Mouse (Mus musculus) stomach, embryonic 14.5 days (tissue): ENCODE data around the gene Gm20388. TPM values are rescaled to one million over a fixed set of nuclear protein-coding genes. Genes with fewer than 3 reads are reported as not detected.

ENCODE experiments used
- ATAC-seq: fragments of 200-750 bp; cut with Nextera tagmentation; 2 replicates; pipeline ENCODE4 v1.8.0; 2017; ENCODE audit warnings: low read depth, moderate TSS enrichment; ENCODE audit not compliant: insufficient number of reproducible peaks, insufficient read depth, low FRiP score
- H3K27ac ChIP-seq: fragments of 300-500 bp; sonication (generic); 2 replicates; pipeline ENCODE4 v1.5.1; 2014; ENCODE audit warnings: mild to moderate bottlenecking, low read length, moderate library complexity, mixed read lengths
- H3K27me3 ChIP-seq: fragments of 300-500 bp; sonication (generic); 2 replicates; pipeline ENCODE4 v1.6.1; 2014; ENCODE audit warnings: low read length, control low read depth, mixed read lengths; ENCODE audit not compliant: control insufficient read depth, insufficient read depth
- H3K36me3 ChIP-seq: fragments of 300-500 bp; sonication (generic); 2 replicates; pipeline ENCODE4 v1.6.1; 2014; ENCODE audit warnings: mild to moderate bottlenecking, control low read depth, low read length, moderate library complexity, mixed read lengths; ENCODE audit not compliant: control insufficient read depth, insufficient read depth
- H3K4me1 ChIP-seq: fragments of 300-500 bp; sonication (generic); 2 replicates; pipeline ENCODE4 v1.6.1; 2014; ENCODE audit warnings: low read length, control low read depth, mixed read lengths; ENCODE audit not compliant: control insufficient read depth, insufficient read depth
- H3K4me2 ChIP-seq: fragments of 300-500 bp; sonication (generic); replicated peaks from 2 replicates; pipeline ENCODE4 v1.6.1; 2014; ENCODE audit warnings: low read depth, low read length, control low read depth
- H3K4me3 ChIP-seq: fragments of 300-500 bp; sonication (generic); 2 replicates; pipeline ENCODE4 v1.5.1; 2014; ENCODE audit warnings: low read depth, low read length, control low read depth
- H3K9ac ChIP-seq: fragments of 300-500 bp; sonication (generic); replicated peaks from 2 replicates; pipeline ENCODE4 v1.6.1; 2014; ENCODE audit warnings: low read depth, mild to moderate bottlenecking, control low read depth, low read length, moderate library complexity, mixed read lengths
- H3K9me3 ChIP-seq: fragments of 300-500 bp; sonication (generic); 2 replicates; pipeline ENCODE4 v1.6.1; 2016; ENCODE audit warnings: low read depth, low read length, control low read depth; ENCODE audit not compliant: control insufficient read depth
- WGBS: fragments of 180-500 bp; shearing (Covaris S2); extraction: QIAGEN DNeasy Blood & Tissue Kit; methylation state at CpG from one replicate; pipeline ENCODE4 v1.1.7; 2014; 5-methylcytosine and 5-hydroxymethylcytosine counted together
- polyA plus RNA-seq: library from polyadenylated mRNA; unstranded; fragments of >200 nt; fragmentation: Nextera tagmentation; extraction: Ambion mirVana; gene quantifications from 2 replicates; pipeline ENCODE4 v1.2.1, GENCODE M21; 2014

Gene Gm20388
- polyA plus RNA-seq, 1 experiment from 2014 or later = 11.4 TPM

DNA sequence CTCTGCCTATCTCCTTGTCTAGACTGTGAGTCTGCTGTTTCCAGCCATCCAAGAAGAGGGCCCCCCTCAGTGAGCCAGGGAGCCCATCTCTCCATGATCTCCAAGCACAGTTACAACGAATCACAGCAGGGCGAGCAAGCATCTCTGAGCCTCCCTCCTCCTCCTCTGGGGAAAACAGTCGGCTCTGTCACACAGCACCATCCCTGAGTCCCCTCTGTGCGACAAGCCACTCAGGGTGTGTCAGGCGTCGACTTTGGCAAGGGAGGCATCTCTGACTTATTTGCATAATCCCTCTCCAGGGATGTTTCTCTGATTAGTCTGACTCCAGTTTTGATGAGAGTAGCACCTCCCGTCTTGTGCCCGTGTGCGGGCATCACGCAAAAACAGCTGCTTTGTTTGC, 4471.6 kb downstream of the Gm20388 start:
- WGBS = 74% methylated on average over 10 of the region's 10 CpGs
- no peaks in the 10 kb centered on the region for H3K4me1 ChIP-seq

GRCm38 (mm10) chr8:124384336-124384735, 4473.7 kb downstream of the Gm20388 start:
- 93% methylated on average over 19 of the region's 19 CpGs for WGBS
- Histone ChIP-seq H3K4me3 (no peak overlapping the region), H3K27me3 (no peaks in the 10 kb centered on the region), H3K4me2 (no peak overlapping the region), H3K9me3 (no peaks in the 10 kb centered on the region), H3K9ac (no peak overlapping the region), H3K4me1 (no peaks in the 10 kb centered on the region), H3K27ac (no peak overlapping the region), H3K36me3 (no peaks in the 10 kb centered on the region)
- ATAC-seq = no peak

More for the DNA sequence above, 4471.6 kb downstream of the Gm20388 start:
- H3K27me3 ChIP-seq = no peaks in the 10 kb centered on the region
- H3K4me3 ChIP-seq = no peak overlapping the region
- no peaks in the 10 kb centered on the region for H3K9me3 ChIP-seq
- H3K27ac ChIP-seq = no peak overlapping the region
- no peak overlapping the region for H3K9ac ChIP-seq
- no peak for ATAC-seq
- no peak overlapping the region for H3K4me2 ChIP-seq
- H3K36me3 ChIP-seq = no peaks in the 10 kb centered on the region

- Histone ChIP-seq H3K27me3 (no peaks in the 10 kb centered on the region), H3K36me3 (no peaks in the 10 kb centered on the region), H3K9me3 (no peaks in the 10 kb centered on the region), H3K27ac (no peak overlapping the region), H3K4me2 (no peak overlapping the region), H3K4me1 (no peaks in the 10 kb centered on the region), H3K4me3 (no peak overlapping the region), H3K9ac (no peak overlapping the region)
- no peak for ATAC-seq
- 80% methylated on average over 23 of the region's 23 CpGs for WGBS
These were observed 4475.7 kb downstream of the Gm20388 start for GRCm38 (mm10) chr8:124386225-124386899.

GRCm38 (mm10) chr8:124389495-124389894, 4478.9 kb downstream of the Gm20388 start:
- Histone ChIP-seq H3K4me1 (peaks cover 10% of the 10 kb centered on the region; the same call in 1 of the 2 replicates), H3K4me3 (no peak overlapping the region), H3K27me3 (no peaks in the 10 kb centered on the region), H3K4me2 (no peak overlapping the region), H3K9me3 (no peaks in the 10 kb centered on the region), H3K36me3 (no peaks in the 10 kb centered on the region), H3K27ac (no peak overlapping the region), H3K9ac (no peak overlapping the region)
- 85% methylated on average over 11 of the region's 11 CpGs for WGBS
- ATAC-seq = no peak

DNA sequence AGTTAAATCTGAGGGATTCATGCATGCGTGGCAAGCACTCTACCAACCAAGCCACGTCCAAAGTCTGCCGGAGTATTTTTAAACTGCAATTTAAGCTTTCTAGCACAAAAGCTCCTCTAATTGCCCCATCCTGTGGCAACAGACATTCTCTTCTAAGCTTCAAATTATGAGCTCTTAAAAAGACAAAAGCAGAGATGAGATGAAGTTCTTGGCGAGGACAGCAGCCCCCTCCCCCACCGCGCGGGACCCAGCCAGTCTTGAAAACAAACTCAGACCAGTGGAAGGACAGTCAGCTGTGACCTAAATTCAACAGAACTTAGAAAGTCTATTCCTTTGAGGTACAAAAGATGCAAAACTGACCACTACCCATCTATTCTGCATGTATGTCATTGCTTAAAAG, 4480.6 kb downstream of the Gm20388 start:
- 85% methylated on average over 7 of the region's 7 CpGs for WGBS
- ATAC-seq = no peak
- Histone ChIP-seq H3K9me3 (no peaks in the 10 kb centered on the region), H3K27ac (no peak overlapping the region), H3K27me3 (no peaks in the 10 kb centered on the region), H3K4me2 (no peak overlapping the region), H3K4me1 (peaks cover 10% of the 10 kb centered on the region; the same call in 1 of the 2 replicates), H3K4me3 (no peak overlapping the region), H3K36me3 (no peaks in the 10 kb centered on the region), H3K9ac (no peak overlapping the region)

DNA sequence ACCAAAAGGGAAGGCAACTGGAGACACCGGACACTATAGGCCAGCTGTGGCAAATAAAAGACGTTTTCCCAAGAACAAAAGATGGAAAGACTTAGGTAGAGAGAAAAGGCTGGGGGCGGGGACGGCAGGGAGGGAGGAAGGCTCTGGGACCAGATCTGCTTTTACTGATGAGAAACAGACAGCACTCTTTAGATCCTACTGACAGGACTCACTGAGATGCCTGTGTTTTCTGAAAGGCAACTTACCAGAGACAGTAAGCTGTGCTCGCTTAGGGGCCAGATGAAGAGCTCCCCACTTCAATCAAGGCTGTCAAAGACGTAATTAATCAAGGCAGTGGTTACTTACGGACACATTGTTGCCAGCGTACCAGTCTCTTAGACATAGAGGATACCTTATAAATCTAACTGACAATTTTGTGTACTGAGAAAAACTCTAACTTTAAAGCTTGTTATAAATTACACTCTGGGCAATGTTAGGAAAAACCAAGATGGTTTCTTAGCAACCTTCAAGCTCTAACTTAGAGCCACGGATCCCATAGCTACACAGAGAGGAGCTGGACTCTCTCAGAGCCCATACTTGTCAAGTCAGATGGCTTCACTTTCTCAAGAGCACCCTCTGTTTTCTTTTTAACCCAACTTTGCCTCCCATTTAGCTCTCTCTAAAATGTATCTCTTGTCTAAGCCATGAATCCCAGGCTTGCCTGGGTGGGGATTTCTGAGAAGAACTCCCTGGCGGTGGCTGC, 4481.8 kb downstream of the Gm20388 start:
- Histone ChIP-seq H3K27ac (peak overlapping the region; percentile 78), H3K4me2 (0 out of 2 replicates have a peak overlapping the region, but pooled peaks have one; percentile 5), H3K9ac (no peak overlapping the region), H3K9me3 (no peaks in the 10 kb centered on the region), H3K36me3 (no peaks in the 10 kb centered on the region), H3K4me1 (peaks cover 15% of the 10 kb centered on the region; the same call in 1 of the 2 replicates), H3K4me3 (no peak overlapping the region), H3K27me3 (no peaks in the 10 kb centered on the region)
- 42% methylated on average over 10 of the region's 10 CpGs for WGBS
- ATAC-seq = no peak

- 0 out of 2 replicates have a peak overlapping the region, but pooled peaks have one; percentile 5 for H3K4me2 ChIP-seq
- H3K36me3 ChIP-seq = no peaks in the 10 kb centered on the region
- no peak overlapping the region for H3K9ac ChIP-seq
- WGBS = 71% methylated on average over 5 of the region's 5 CpGs
- H3K27ac ChIP-seq = peak overlapping the region; percentile 78; the same call in 1 of the 2 replicates
- H3K4me3 ChIP-seq = no peak overlapping the region
- H3K27me3 ChIP-seq = no peaks in the 10 kb centered on the region
- H3K4me1 ChIP-seq = peaks cover 15% of the 10 kb centered on the region; the same call in 1 of the 2 replicates
- no peaks in the 10 kb centered on the region for H3K9me3 ChIP-seq
- ATAC-seq = no peak
These were observed 4482.4 kb downstream of the Gm20388 start for GRCm38 (mm10) chr8:124393013-124393412.

DNA sequence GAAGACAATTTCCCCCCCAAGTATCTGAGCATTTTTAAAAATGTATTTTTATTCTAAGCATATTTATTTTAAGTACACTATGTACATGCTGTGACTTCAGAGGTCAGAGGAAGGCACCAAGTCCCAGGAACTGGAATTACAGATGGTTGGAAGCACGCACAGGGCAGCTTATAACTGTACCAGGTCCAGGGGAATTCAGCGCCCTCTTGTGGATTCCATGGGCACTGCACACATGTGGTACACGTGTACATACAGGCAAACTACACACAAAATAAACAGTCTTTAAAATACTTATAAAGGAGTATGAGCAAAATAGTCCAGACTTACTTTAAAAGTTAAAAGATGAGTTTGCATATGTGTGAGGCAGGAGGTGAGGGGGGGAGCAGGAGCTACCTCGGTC, 4483.3 kb downstream of the Gm20388 start:
- H3K9ac ChIP-seq = no peak overlapping the region
- no peaks in the 10 kb centered on the region for H3K9me3 ChIP-seq
- ATAC-seq = no peak
- no peaks in the 10 kb centered on the region for H3K36me3 ChIP-seq
- H3K27me3 ChIP-seq = no peaks in the 10 kb centered on the region
- no peak overlapping the region for H3K27ac ChIP-seq
- H3K4me2 ChIP-seq = no peak overlapping the region
- 82% methylated on average over 4 of the region's 4 CpGs for WGBS
- no peak overlapping the region for H3K4me3 ChIP-seq
- peaks cover 17% of the 10 kb centered on the region; the same call in 1 of the 2 replicates for H3K4me1 ChIP-seq
